Mouse (Mus musculus) lung, postnatal 0 days (tissue): ENCODE measurements around the gene Cyb5r3. TPM values are rescaled to one million over a fixed set of nuclear protein-coding genes. Genes with fewer than 3 reads are reported as not detected.
A peak's percentile ranks its signal among the peaks of the same experiment; 100 is the strongest.

Source experiments
- ATAC-seq: fragments of 200-750 bp; cut with Nextera tagmentation; 2 replicates; pipeline ENCODE4 v1.8.0; 2017; ENCODE audit warnings: moderate library complexity
- DNase-seq: peaks from one replicate; pipeline ENCODE4 v3.0.0-alpha.2; 2016; ENCODE audit warnings: low spot score
- H3K27ac ChIP-seq: fragments of 300-500 bp; sonication (generic); 2 replicates; pipeline ENCODE4 v1.5.1; 2014; ENCODE audit warnings: antibody characterized with exemption, mild to moderate bottlenecking, low read length, mixed read lengths
- H3K27me3 ChIP-seq: fragments of 300-500 bp; sonication (generic); replicated peaks from 2 replicates; pipeline ENCODE4 v1.6.1; 2014; ENCODE audit warnings: low read length, mixed read lengths; ENCODE audit not compliant: insufficient read depth
- H3K36me3 ChIP-seq: fragments of 300-500 bp; sonication (generic); 2 replicates; pipeline ENCODE4 v1.6.1; 2014; ENCODE audit warnings: low read length, mixed read lengths; ENCODE audit not compliant: insufficient read depth
- H3K4me1 ChIP-seq: fragments of 300-500 bp; sonication (generic); 2 replicates; pipeline ENCODE4 v1.6.1; 2014; ENCODE audit warnings: antibody characterized with exemption, low read depth, low read length, mixed read lengths; ENCODE audit not compliant: insufficient read depth
- H3K4me2 ChIP-seq: fragments of 300-500 bp; sonication (generic); replicated peaks from 2 replicates; pipeline ENCODE4 v1.6.1; 2014; ENCODE audit warnings: low read depth, mild to moderate bottlenecking, low read length, moderate library complexity, mixed read lengths
- H3K4me3 ChIP-seq: fragments of 300-500 bp; sonication (generic); 2 replicates; pipeline ENCODE4 v1.5.1; 2014; ENCODE audit warnings: low read depth, low read length
- H3K9ac ChIP-seq: fragments of 300-500 bp; sonication (generic); replicated peaks from 2 replicates; pipeline ENCODE4 v1.6.1; 2014; ENCODE audit warnings: low read depth, mild to moderate bottlenecking
- H3K9me3 ChIP-seq: fragments of 300-500 bp; sonication (generic); 2 replicates; pipeline ENCODE4 v1.6.1; 2016; ENCODE audit warnings: low read length, mixed read lengths
- CTCF ChIP-seq: IDR thresholded peaks from 2 replicates; pipeline ENCODE4 v1.5.1; 2016; ENCODE audit warnings: antibody characterized with exemption, mild to moderate bottlenecking
- EP300 ChIP-seq: IDR thresholded peaks from 2 replicates; pipeline ENCODE4 v1.6.1; 2016; ENCODE audit warnings: antibody characterized with exemption, mild to moderate bottlenecking, control low read depth
- WGBS: fragments of 180-500 bp; shearing (Covaris S2); extraction: QIAGEN DNeasy Blood & Tissue Kit; methylation state at CpG from one replicate; pipeline ENCODE4 v1.1.7; 2014; 5-methylcytosine and 5-hydroxymethylcytosine counted together
- polyA plus RNA-seq: library from polyadenylated mRNA; unstranded; fragments of >200 nt; fragmentation: Nextera tagmentation; extraction: Ambion mirVana; gene quantifications from 2 replicates; pipeline ENCODE4 v1.2.1, GENCODE M21; 2015

Cyb5r3 gene
- polyA plus RNA-seq, 1 experiment from 2014 or later = 183 TPM

GRCm38 (mm10) chr15:83155672-83156419, 16.5 kb downstream of the Cyb5r3 start:
- WGBS = 64% methylated on average over 6 of the region's 6 CpGs
- DNase-seq = no peak
- Histone ChIP-seq H3K27ac (peak overlapping the region; percentile 26), H3K4me3 (no peak overlapping the region), H3K9ac (no peak overlapping the region), H3K9me3 (no peaks in the 10 kb centered on the region), H3K4me1 (no peaks in the 10 kb centered on the region), H3K36me3 (peaks cover 28% of the 10 kb centered on the region), H3K4me2 (no peak overlapping the region), H3K27me3 (no peaks in the 10 kb centered on the region)
- no peak for ATAC-seq
- TF ChIP-seq EP300 = no peak
- no peak for TF ChIP-seq CTCF

GRCm38 (mm10) chr15:83154309-83154708, 18.1 kb downstream of the Cyb5r3 start:
- no peaks in the 10 kb centered on the region for H3K4me1 ChIP-seq
- H3K36me3 ChIP-seq = peaks cover 18% of the 10 kb centered on the region
- no peak overlapping the region for H3K4me2 ChIP-seq
- no peaks in the 10 kb centered on the region for H3K27me3 ChIP-seq
- no peak overlapping the region for H3K9ac ChIP-seq
- no peak overlapping the region for H3K4me3 ChIP-seq
- H3K9me3 ChIP-seq = no peaks in the 10 kb centered on the region
- WGBS = 93% methylated on average over 7 of the region's 7 CpGs
- TF ChIP-seq EP300 (no peak), CTCF (no peak)
- DNase-seq (no peak), ATAC-seq (no peak)
- no peak overlapping the region for H3K27ac ChIP-seq

- Histone ChIP-seq H3K9ac (no peak overlapping the region), H3K4me2 (no peak overlapping the region), H3K9me3 (no peaks in the 10 kb centered on the region), H3K4me1 (no peaks in the 10 kb centered on the region; the same call in 1 of the 2 replicates), H3K27ac (no peak overlapping the region), H3K36me3 (peaks cover 8% of the 10 kb centered on the region; the same call in 1 of the 2 replicates), H3K27me3 (no peaks in the 10 kb centered on the region), H3K4me3 (no peak overlapping the region)
- no peak for ATAC-seq
- 82% methylated on average over 4 of the region's 4 CpGs for WGBS
- DNase-seq = no peak
- no peak for TF ChIP-seq CTCF
- TF ChIP-seq EP300 = no peak
These were observed 21.7 kb downstream of the Cyb5r3 start for GRCm38 (mm10) chr15:83150694-83151093.

GRCm38 (mm10) chr15:83150073-83150442, 22.3 kb downstream of the Cyb5r3 start:
- Histone ChIP-seq H3K9me3 (no peaks in the 10 kb centered on the region), H3K27me3 (no peaks in the 10 kb centered on the region), H3K4me1 (no peaks in the 10 kb centered on the region; the same call in 1 of the 2 replicates), H3K36me3 (peaks cover 8% of the 10 kb centered on the region; the same call in 1 of the 2 replicates), H3K4me2 (peak overlapping the region; percentile 56), H3K9ac (peak overlapping the region; percentile 84), H3K27ac (peak overlapping the region; percentile 99), H3K4me3 (peak overlapping the region; percentile 95; the same call in 1 of the 2 replicates)
- DNase-seq (no peak), ATAC-seq (no peak)
- TF ChIP-seq EP300 = no peak
- WGBS = 18% methylated on average over 3 of the region's 3 CpGs

GRCm38 (mm10) chr15:83149196-83150072, 23.0 kb downstream of the Cyb5r3 start, which contains the start of gene Poldip3:
TSS of gene Poldip3 (minus strand) at chr15:83149384.
- no peaks in the 10 kb centered on the region for H3K9me3 ChIP-seq
- ATAC-seq (peak; percentile 94), DNase-seq (peak; percentile 99)
- H3K4me3 ChIP-seq = peak within 1 kb of the TSS; percentile 95
- peaks cover 7% of the 10 kb centered on the region; the same call in 1 of the 2 replicates for H3K36me3 ChIP-seq
- H3K4me2 ChIP-seq = peak within 1 kb of the TSS; percentile 56
- H3K4me1 ChIP-seq = no peaks in the 10 kb centered on the region; the same call in 1 of the 2 replicates
- H3K27ac ChIP-seq = peak within 1 kb of the TSS; percentile 99
- peak within 1 kb of the TSS; percentile 84 for H3K9ac ChIP-seq
- under 1% methylated on average over 56 of the region's 56 CpGs for WGBS
- no peak for TF ChIP-seq CTCF
- TF ChIP-seq EP300 = peak; percentile 86
- H3K27me3 ChIP-seq = no peaks in the 10 kb centered on the region

GRCm38 (mm10) chr15:83148801-83149195, 23.6 kb downstream of the Cyb5r3 start:
- Histone ChIP-seq H3K27ac (peak overlapping the region; percentile 99), H3K9ac (peak overlapping the region; percentile 84), H3K9me3 (no peaks in the 10 kb centered on the region), H3K4me1 (no peaks in the 10 kb centered on the region; the same call in 1 of the 2 replicates), H3K4me3 (peak overlapping the region; percentile 95), H3K27me3 (no peaks in the 10 kb centered on the region), H3K36me3 (peaks cover 4% of the 10 kb centered on the region; the same call in 1 of the 2 replicates), H3K4me2 (peak overlapping the region; percentile 56)
- peak; percentile 88 for ATAC-seq
- DNase-seq = peak; percentile 88
- WGBS = 0% methylated on average over 32 of the region's 41 CpGs
- no peak for TF ChIP-seq CTCF
- TF ChIP-seq EP300 = no peak
